Mouse (Mus musculus) bone marrow, adult 2 months (tissue): ENCODE measurements around the gene Olfr243. TPM values are rescaled to one million over a fixed set of nuclear protein-coding genes. Genes with fewer than 3 reads are reported as not detected.

Experiments
- polyA plus RNA-seq: library from polyadenylated mRNA; stranded (reverse); fragments of >200 nt; gene quantifications from 2 replicates; pipeline ENCODE4 v1.2.4, GENCODE M21; 2011; ENCODE audit warnings: low replicate concordance; ENCODE audit not compliant: missing spikeins, insufficient read depth, insufficient read length

The Olfr243 gene
- polyA plus RNA-seq, 1 experiment: 0.40 TPM

Other genes with a start within 250 kb of the Olfr243 start
- gene Olfr608, start 244.8 kb upstream of the Olfr243 start, polyA plus RNA-seq: not detected in 2 replicates
- not detected in 2 replicates for gene Olfr609, start 216.6 kb upstream of the Olfr243 start, polyA plus RNA-seq
- gene Olfr610, start 202.5 kb upstream of the Olfr243 start, polyA plus RNA-seq: not detected in 2 replicates
- gene Olfr611, start 193.8 kb upstream of the Olfr243 start, polyA plus RNA-seq: not detected in 2 replicates
- not detected in 2 replicates for gene Olfr612, start 172.0 kb upstream of the Olfr243 start, polyA plus RNA-seq
- gene Olfr613, start 166.6 kb upstream of the Olfr243 start, polyA plus RNA-seq: not detected in 2 replicates
- not detected in 2 replicates for gene Olfr615, start 158.6 kb upstream of the Olfr243 start, polyA plus RNA-seq
- gene Olfr616, start 145.5 kb upstream of the Olfr243 start, polyA plus RNA-seq: not detected in 2 replicates
- gene Olfr617, start 141.6 kb upstream of the Olfr243 start, polyA plus RNA-seq: not detected in 2 replicates
- gene Olfr618, start 124.6 kb upstream of the Olfr243 start, polyA plus RNA-seq: not detected in 2 replicates
- gene Olfr619, start 114.1 kb upstream of the Olfr243 start, polyA plus RNA-seq: not detected in 2 replicates
- 0.68 and 2.1 TPM in 2 replicates for gene Olfr620, start 102.1 kb upstream of the Olfr243 start, polyA plus RNA-seq
- not detected in 2 replicates for gene Olfr622, start 72.0 kb upstream of the Olfr243 start, polyA plus RNA-seq
- not detected in 2 replicates for gene Olfr623, start 51.0 kb upstream of the Olfr243 start, polyA plus RNA-seq
- 0.25 and 0.45 TPM in 2 replicates for gene Olfr624, start 43.5 kb upstream of the Olfr243 start, polyA plus RNA-seq
- gene Olfr625-ps1, start 32.0 kb upstream of the Olfr243 start, polyA plus RNA-seq: not detected in 2 replicates
- not detected in 2 replicates for gene Olfr628, start 15.7 kb downstream of the Olfr243 start, polyA plus RNA-seq
- 1.2 TPM in 1 of 2 replicates, not detected in the other for gene Olfr629, start 30.3 kb downstream of the Olfr243 start, polyA plus RNA-seq
- gene Olfr630, start 42.7 kb downstream of the Olfr243 start, polyA plus RNA-seq: not detected in 2 replicates
- gene Olfr69, start 56.9 kb downstream of the Olfr243 start, polyA plus RNA-seq: not detected in 2 replicates
- gene Olfr68, start 65.0 kb downstream of the Olfr243 start, polyA plus RNA-seq: 0.36 TPM in 1 of 2 replicates, not detected in the other
- 0.25 TPM in 1 of 2 replicates, not detected in the other for gene Olfr67, start 77.2 kb downstream of the Olfr243 start, polyA plus RNA-seq
- 16,360 and 37,491 TPM in 2 replicates for gene Hbb-bt, start 99.3 kb downstream of the Olfr243 start, polyA plus RNA-seq
- 44,806 and 110,365 TPM in 2 replicates for gene Hbb-bs, start 113.4 kb downstream of the Olfr243 start, polyA plus RNA-seq
- not detected in 2 replicates for gene Hbb-bh2, start 125.8 kb downstream of the Olfr243 start, polyA plus RNA-seq
- 1.6 TPM in 1 of 2 replicates, not detected in the other for gene Hbb-bh1, start 128.5 kb downstream of the Olfr243 start, polyA plus RNA-seq
- gene Hbb-y, start 138.5 kb downstream of the Olfr243 start, polyA plus RNA-seq: 1.6 TPM in 1 of 2 replicates, not detected in the other
- gene Olfr66, start 171.6 kb downstream of the Olfr243 start, polyA plus RNA-seq: not detected in 2 replicates
- not detected in 2 replicates for gene Olfr64, start 179.8 kb downstream of the Olfr243 start, polyA plus RNA-seq
- gene Olfr65, start 188.8 kb downstream of the Olfr243 start, polyA plus RNA-seq: not detected in 2 replicates
- gene Olfr631, start 214.2 kb downstream of the Olfr243 start, polyA plus RNA-seq: not detected in 2 replicates
- gene Olfr632, start 219.7 kb downstream of the Olfr243 start, polyA plus RNA-seq: not detected in 2 replicates
- 0.25 TPM in 1 of 2 replicates, not detected in the other for gene Olfr633, start 229.8 kb downstream of the Olfr243 start, polyA plus RNA-seq